Mouse (Mus musculus): ENCODE data around the gene Pkd1l1.

The Pkd1l1 gene

DNA sequence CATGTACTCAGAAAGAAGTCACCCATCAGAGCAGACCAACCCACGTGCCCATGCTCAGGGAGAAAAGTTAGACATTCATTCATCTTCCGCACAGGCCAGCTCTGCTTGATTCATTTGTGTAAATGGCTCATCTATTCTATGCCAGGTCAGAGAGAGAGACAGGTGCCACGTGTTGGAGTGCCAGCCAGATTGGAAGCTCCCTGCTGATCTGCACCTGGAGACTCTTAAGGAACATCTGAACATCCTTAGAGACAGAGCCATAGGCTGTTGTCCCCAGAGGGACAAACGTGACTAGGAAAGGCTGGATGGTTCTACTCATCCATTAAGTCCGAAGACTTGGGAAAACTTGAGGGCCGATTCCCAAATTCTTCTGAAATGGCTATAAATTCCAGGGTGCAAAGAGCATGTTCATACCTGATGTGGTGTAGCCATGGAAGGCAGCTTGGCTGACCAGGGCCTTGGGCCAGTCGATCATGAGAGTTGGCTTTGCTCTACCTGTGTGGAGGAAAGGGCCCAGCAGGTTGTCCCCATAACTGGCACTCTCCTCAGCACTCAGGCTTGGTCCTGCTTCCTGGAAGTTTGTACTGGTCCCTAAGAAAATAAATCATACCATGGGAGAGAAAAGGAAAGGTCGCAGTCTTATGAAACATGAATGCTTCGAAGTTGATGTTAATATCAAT, 36.5 kb downstream of the Pkd1l1 start:
- DNase-seq (ENCODE audit: low spot score in 2 of 2): no peak

DNA sequence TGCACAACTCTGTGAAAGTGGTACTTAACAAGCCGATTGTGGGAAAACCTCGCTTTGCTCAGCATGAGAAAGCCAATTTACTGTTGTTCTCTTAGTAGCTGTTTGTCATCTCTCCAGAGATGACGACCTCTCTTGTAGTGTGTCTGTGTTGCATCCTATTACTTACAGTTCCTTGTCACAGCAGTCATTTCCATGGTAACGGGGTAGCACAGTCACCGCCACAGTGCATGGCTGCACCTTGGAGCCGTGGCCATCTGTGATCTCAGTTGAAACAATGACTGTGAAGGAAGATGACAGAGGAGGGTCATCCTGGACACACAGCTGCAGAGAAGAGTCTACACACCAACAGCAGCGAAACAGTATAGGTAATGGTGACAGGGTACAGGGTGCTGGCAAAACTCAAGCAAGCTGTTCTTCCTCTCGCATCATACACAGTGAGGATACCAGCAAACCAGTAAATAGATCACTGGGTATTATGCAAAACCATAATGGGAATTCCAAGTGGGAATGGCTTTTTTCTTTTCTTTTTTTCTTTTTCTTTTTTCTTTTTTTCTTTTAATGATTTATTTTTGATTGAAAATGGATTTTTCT, 56.9 kb downstream of the Pkd1l1 start:
- DNase-seq (ENCODE audit: low spot score in 2 of 2): peak in 1 of 2 experiments; percentile 21

DNA sequence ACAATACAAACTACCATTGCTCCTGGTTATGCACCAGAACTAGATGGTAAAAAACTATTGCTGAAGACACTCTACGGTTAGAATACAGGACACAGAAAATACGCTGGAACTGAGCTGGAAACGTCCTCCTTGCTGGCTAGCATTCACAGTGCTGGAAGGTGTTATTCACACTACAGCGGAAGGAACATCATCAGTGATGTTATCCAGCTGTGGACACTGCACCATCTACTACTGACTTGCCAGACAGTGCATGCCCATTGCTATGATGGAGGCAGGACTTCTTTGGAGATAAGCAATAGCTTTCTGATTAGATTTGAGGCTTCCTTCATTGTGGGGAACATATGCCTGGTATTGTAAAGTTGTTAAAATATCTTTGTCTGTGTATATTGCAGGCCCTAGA, 90.3 kb downstream of the Pkd1l1 start:
- DNase-seq (ENCODE audit: low spot score in 2 of 2): no peak

DNA sequence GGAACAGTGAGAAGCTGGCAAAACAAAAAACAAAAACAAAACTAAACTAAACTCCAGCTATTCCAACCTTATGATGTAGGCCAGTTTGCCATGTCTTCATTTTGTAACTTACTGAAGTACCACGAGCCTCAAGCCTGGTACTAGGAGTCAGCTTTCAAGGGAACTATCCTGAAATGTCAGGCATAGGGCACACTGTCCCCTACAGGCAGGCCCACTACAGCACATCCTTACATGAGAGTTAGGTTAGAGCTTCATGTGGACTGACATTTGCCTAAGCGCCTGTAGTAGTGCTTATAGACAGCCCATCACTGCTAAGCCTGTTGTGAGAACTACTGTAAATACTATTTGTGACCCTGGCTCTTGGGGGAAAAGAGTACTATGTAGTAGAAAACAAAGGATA, 91.5 kb downstream of the Pkd1l1 start:
- DNase-seq (ENCODE audit: low spot score in 2 of 2): no peak

DNA sequence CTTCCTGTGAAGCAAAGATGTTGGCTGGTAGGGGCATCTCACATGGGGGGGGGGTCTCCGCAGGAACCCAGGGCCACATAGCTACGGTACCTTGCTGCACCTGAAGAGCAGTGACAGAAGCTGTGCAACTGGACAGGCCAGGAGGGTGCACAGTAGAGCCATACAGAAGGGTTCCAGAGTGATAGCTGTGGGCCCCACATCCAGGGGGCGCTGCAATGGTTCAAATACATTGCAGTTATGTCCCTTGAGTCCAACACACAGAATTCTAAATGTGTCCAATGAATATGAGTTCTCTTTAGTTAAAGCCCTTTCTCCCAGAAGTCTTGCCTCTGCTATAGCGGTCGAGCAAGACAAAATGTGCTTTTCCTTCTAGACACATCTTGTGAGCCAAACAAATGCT, 103.0 kb downstream of the Pkd1l1 start:
- no peak for DNase-seq (ENCODE audit: low spot score in 2 of 2)

DNA sequence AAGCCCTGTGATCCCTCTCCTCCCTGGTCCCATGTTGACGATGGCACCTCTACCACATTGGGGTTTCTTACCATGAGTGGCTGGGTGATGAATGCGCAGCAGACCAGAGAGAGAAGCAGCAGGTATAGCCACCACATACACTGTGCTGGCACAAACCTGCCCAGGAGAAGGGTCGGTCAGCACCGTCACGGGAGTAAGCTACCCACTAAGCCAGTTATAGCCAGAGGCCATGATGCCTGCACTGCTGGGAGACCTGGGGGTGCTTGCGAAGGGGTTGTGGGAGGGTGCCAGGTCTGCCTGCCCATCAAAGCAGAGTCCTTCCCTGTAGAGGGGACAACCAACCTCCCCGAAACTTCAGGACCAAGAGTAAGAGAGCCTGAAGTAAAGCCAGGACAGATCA, 107.0 kb downstream of the Pkd1l1 start:
- no peak for DNase-seq (ENCODE audit: low spot score in 2 of 2)

DNA sequence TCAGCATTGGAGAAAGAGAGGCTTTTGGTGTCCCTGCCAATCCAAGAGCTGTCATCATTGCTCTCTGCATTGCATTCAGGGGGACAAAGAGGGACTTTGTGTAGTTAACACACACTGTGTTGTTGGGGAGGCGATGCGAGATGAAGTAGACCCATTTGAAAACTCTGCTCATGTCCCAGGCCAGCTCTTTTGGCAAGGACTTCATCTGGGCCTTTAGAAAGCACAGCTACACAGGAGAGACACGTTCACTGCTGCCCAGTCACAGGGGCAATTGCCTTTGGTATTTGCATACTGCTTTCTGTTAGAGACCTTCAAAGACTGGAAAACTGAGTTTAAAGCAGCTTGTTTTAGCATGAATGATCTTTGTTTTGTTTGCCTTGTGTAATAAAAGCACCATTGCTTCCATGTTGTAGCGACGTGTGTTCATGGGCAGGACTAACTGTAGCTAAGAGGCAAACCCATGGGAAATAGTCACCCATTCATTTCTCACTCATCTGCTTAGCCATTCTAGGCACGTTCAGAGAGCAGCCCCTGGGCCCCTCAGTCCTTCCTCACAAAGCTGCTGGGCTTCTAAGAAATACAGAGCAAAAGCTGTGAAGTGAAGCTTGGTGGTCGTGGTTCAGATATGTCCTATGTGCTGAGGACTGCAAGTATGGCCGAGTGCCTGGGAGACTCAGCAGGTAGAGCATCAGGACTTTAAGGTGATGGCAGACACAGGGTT, 109.0 kb downstream of the Pkd1l1 start:
- DNase-seq (ENCODE audit: low spot score in 2 of 2): peak; percentile 63 to 78

DNA sequence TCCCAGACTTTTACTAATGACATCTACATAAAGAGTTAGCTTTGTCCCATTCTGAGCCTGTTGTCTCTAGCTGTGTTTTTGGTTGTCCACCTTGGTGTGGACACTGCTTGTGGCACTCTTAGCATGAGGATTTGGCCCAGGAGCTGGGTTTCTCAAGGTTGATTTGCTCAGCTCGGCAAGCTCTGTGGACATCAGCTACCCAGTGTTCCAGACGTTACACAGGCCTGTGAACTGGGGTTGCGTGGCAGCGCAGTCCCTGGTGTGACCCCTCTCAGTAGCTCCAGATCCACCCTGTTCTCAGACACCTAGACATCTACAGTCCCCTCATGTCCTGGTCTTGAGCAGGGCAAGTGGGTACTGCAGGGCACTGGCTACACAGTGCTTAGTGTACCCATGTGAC, 110.6 kb downstream of the Pkd1l1 start:
- DNase-seq (ENCODE audit: low spot score in 2 of 2): no peak

DNA sequence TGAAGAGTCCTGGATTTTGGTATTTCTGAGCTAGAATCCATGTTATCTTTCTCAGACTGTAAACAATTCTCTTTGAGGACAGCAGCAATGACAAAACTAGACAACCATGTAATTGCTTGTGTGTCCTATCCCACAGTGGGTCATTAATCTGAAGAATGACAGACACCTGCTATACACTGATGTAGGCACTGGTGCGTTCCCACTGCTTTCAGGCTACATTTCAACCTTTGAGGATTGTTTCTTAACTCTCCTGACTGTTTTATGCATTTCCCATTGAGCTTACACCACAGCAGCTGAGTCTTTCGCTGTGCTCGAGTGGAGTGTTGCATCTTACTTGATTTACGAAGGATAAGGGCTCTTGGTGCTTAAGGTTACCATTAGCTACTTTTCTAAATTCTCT, 111.1 kb downstream of the Pkd1l1 start:
- no peak for DNase-seq (ENCODE audit: low spot score in 2 of 2)

DNA sequence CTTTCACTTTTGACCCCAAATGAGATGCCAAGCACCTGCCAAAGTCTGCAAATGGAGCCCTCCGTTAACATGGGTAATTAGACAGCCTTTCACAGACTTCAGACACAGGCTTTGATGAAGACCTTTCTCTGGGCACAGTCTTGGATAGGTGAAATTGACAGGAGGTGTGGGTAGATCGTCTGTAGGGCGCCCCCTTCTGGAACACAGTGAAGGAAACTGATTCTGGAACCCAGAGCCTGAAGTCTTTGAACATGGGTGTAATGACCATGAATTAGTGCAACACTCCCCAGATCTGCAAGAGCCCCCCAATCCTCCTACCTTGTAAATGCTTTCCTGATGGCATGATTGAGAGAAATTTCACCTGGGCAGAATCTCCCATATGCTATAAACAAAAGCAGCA, 112.2 kb downstream of the Pkd1l1 start:
- no peak for DNase-seq (ENCODE audit: low spot score in 2 of 2)

DNA sequence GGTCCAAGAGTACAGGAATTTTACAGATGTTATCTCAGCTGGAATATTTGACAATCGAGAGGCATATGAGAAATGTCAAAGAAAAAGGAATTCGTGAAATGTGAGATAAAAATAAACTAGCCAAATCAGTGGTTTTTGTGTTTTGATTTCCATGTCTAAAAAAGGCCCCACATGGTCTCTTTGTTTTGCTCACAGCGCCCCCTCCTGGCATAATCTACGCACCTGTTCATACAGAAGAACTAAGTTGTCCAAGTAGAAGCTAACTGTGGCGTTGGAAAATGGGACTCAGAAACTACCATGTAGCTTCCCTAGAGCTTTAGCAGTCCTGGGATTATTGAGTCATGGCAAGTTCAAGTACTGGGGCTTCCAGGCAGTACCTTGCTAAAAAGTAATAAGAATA, 113.2 kb downstream of the Pkd1l1 start:
- DNase-seq (ENCODE audit: low spot score in 2 of 2): peak; percentile 47 to 74

DNA sequence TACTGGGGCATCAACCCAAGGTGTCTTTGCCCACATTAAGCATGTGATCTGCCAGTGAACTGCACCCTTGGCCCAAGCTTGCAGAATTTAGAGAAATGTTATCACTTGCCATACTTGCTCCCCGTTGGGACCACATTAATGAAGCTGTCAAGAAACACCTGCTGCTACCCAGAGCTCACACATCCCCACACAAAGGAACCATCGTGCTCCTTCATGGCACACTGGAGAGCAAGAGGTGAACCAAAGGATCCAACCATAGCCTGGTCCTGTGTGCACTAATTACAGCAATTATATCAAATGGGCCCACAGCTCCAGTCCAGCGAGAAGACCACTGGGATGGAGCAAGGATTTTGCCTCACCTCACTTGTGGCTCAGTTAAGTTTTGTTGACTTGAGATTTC, 114.0 kb downstream of the Pkd1l1 start:
- DNase-seq (ENCODE audit: low spot score in 2 of 2): no peak

DNA sequence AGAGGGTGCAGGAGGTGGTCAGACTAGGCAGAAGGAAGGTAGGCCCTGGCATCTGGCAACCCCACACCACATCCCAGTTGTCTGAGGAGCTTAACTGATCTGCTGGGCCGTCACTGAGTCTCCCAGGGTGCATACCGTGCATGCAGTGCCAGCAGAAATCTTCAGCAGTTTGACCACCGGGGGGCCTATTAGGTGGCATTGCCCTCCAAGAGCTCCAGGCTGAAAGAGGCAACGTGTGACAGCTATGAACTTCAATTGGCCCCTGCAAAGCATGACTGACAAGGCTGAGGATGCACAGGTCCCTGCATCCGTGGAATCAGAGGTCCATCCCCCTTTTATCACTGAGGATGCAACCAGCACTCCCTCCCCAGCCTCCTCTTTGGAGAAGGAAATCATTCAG, 116.9 kb downstream of the Pkd1l1 start:
- no peak for DNase-seq (ENCODE audit: low spot score in 2 of 2)

DNA sequence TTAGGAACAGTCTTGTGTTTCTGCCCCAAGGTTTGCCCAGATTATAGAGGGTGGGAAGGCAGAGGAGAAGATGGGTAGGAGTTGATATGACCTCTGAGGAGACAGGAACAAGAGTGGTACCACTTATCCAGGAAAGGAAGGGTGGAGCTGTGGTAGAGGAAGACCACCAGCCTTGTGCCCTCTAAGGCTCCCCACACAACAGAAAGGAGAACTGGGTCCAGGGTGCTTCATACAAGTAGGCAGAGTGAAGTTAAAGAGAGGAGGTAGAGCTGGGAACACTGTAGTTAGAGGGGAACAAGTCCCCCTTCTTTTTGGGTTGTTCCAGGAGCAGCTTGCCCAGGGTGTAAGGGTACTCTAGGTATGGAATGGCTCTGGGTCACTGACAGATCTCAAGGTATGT, 125.0 kb downstream of the Pkd1l1 start:
- no peak for DNase-seq (ENCODE audit: low spot score in 2 of 2)

DNA sequence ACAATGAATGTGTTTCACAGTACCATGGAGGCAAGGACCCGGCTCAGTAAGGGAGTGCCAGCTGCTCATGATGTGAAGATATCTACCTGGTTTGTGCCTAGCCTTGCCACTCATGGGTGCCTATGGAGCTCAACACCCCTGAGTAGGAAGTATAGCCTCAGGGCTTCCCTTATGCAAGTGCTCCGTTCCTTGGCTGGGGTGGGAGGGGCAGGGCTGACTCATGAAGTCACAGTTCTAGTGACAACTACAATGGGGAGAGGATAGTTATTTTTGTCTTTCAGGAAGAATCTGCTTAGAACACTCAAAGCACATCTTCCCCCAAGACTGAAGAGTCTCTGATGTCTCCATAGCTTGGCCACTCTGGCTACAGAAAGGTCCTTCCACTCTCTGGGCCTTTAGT, 125.4 kb downstream of the Pkd1l1 start:
- DNase-seq (ENCODE audit: low spot score in 2 of 2): no peak

DNA sequence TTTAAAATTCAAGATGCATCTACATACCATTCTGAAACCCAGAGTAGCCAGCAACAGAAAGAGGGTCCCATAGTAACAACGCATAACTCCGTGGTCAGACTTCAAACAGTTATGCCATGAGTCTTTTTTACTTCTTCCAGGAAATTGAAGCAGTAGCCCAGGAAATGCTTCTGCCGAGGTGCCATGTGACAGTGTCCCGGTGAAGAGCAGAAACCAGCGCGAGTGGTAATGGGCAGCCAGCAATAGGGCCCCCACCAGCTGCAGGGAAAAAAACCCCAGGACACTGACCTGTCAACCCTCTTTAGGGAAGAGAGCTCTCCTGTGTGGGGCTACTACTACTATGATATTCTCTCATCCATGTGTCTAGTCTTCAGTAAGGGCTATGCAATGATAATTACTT, 136.9 kb downstream of the Pkd1l1 start:
- no peak for DNase-seq (ENCODE audit: low spot score in 2 of 2)

DNA sequence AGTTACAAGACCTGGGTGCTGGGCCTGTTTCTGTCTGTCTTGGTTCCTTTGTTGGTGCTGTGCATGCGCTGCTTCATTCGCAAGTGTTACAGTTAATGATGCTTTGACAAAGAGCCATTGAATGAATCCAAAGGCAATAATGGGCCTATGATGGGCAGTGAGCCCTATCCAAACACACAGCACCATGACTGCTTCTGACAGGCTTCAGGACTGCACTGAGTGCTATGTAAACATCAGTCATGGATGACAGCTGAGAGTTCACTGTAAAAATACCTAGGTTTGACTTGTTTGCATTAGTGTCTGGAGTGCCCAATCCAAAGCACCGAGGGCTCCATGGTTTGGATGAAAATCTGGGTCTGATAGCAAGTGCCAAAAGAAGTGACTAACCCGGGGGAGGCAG, 138.9 kb downstream of the Pkd1l1 start:
- DNase-seq (ENCODE audit: low spot score in 2 of 2): no peak

DNA sequence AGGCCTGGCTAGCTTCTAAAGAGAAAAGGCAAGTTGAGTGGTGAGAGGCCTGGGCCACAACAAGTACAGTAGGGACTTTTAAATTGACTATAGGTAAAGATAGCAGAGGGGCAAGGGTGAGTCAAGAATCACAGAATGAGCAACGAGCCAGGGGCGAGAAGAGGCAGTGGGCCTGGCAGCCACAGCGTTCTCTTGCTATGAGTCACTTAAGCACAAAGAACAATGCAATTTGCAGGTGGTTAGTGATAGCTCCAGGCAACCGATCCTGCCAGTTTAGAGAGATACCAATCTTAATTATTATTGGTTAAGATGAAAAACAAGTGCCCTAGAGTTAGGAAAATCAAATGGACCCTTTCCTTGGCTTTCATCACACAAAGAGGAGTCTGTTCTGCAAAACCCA, 142.5 kb downstream of the Pkd1l1 start:
- no peak for DNase-seq (ENCODE audit: low spot score in 2 of 2)

DNA sequence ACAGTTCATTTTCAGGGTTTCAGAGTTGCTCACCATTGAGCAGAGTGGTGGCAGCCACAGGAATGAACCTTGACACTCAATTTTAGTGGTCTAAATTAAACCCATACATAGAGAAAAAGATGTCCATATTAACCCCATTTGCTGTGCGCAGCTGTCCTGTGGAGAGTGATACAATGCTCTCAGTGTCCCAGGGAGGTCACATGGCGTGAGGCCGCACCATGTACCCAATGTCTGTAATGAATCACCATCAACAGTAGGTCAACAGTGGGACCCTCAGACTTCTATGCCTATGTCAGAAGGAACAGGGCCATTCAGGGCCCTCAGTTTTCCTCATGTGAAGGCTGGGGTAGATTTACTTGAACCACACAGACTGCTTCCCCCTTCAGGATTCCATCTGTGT, 143.5 kb downstream of the Pkd1l1 start:
- peak in 1 of 2 experiments; percentile 3 for DNase-seq (ENCODE audit: low spot score in 2 of 2)

DNA sequence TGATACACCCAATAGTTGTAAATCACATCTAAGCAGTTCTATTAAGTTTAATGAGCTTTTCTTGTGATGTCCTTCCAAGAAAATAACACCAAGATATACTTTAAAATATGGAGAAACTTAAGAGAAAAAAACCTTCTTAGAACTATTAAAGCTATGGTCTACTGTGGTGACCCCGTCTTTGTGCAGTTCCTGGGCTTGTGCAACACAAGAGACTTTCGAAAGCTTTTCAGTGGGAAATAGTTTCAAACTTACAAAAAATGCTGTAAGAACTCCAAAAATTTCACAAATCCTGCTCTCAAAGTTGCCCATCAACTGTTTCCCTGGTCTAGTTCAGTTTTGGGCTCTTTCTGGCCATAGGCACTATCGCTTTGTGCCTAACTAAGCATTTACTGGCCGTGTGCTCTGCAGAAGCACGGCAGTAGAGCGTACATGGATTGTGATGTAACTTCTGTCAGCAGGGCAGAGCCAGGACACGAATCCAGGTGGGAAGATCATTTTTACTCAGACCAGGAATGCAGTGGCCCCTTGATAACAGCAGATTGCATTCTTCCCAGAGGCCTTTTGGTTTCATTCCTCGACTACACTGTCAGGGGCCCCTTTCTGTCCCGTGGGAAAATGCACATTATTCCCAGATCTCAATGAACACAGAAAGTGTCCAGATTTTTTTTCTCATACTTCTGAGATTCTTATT, 144.1 kb downstream of the Pkd1l1 start:
- DNase-seq (ENCODE audit: low spot score in 2 of 2): no peak

DNA sequence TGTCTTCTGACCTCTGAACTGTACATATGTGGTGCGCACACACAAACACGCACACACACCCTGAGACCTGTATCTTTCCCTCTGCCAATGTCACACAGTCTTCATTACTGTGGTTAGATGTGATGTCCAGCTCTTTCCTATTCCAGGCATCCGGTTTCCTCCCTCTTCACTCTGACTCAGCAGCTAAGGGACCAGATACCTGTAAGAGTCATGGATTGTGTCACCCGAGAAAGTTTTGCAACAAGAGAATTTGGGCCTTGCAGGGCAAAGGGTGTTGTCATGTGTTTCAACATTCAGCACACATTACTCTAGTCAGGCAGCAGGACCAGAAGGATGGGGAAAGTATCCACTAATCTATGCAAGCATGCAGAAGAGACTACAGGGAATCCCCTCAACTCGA, 146.5 kb downstream of the Pkd1l1 start:
- no peak for DNase-seq (ENCODE audit: low spot score in 2 of 2)

DNA sequence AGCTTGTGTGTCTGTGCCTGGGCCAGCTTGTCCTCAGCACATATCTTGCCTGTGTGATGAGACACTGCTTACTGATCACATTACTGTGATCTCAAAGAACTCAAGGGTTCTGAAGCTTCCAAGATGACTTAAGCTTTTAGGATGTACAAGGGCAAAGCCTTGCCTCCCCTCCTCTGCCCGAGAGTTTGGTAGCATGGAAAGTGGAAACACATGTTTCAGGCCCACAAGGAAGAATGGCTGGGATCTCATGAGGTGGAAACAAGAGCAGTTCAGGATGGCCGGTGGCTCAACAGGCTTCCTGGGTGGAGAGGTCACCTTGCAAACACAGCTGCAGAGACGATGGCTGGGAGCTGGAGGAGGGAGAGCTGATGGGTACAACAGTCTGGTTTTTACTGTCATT, 147.0 kb downstream of the Pkd1l1 start:
- DNase-seq (ENCODE audit: low spot score in 2 of 2): no peak

DNA sequence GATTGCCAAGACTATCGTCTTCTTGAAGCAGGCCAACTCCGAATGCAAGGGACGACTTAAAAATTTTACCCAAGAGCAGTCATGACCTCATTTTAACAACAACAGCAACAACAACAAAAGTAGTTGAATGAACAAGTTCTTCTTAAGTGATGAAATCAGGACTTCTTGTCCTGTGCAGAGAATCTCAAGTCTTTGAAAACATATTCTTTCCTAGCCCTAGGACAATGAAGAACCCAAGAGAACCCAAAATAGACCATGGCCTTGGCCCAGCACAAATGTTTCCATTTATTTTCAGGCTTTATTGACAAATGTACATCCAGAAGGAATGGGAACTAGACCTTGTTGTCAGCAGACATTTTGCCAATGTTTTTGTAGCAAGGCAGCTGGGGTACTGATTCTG, 147.7 kb downstream of the Pkd1l1 start:
- DNase-seq (ENCODE audit: low spot score in 2 of 2): no peak

All from right cerebral cortex, postnatal 10 days (tissue).